Mouse (Mus musculus): Measurements from ENCODE around the gene Aoc1.

DNA sequence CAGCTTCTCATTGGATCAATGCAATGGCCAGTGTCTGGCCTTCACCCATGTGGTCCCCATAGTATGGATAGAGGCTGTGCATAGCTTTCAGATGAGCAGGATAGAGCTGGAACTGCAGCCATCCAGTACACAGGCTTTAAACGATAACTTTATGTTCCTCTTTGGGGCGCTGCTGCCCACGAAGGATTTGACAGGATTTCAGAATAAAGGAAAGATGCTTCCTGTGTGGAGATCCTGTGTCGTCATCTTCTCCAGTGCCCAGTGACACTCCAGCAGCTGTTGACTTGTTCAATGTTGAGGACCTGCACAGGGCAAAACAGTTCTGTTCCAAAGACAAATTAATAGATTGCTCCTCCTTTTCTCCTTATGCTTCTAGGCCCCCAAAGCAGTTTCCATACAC is 84.1 kb downstream of the Aoc1 start:
- no peak for TF ChIP-seq CTCF (IDR thresholded peaks at IDR 0.05)
- no peak for TF ChIP-seq EP300 (IDR thresholded peaks at IDR 0.05)

All from lung, postnatal 0 days (tissue).